Mouse (Mus musculus) liver, embryonic 16.5 days (tissue): ENCODE data around the gene Ago4. TPM values are rescaled to one million over a fixed set of nuclear protein-coding genes. Genes with fewer than 3 reads are reported as not detected.
"Not testable (repeated sequence)": the region's sequence is repeated elsewhere in the genome, so short reads cannot be mapped to it uniquely, and the experiment has no call there.

Source experiments
- ATAC-seq: fragments of 200-750 bp; cut with Nextera tagmentation; 2 replicates; pipeline ENCODE4 v1.8.0; 2017; ENCODE audit warnings: low read depth, mild to moderate bottlenecking, moderate number of reproducible peaks, moderate library complexity
- H3K27ac ChIP-seq: fragments of 300-500 bp; sonication (generic); 2 replicates; pipeline ENCODE4 v1.5.1; 2014; ENCODE audit warnings: mild to moderate bottlenecking, low read length
- H3K27me3 ChIP-seq: fragments of 300-500 bp; sonication (generic); 2 replicates; pipeline ENCODE4 v1.6.1; 2014; ENCODE audit warnings: low read depth, low read length, mixed read lengths; ENCODE audit not compliant: control insufficient read depth, insufficient read depth
- H3K36me3 ChIP-seq: fragments of 300-500 bp; sonication (generic); 2 replicates; pipeline ENCODE4 v1.6.1; 2014; ENCODE audit warnings: mild to moderate bottlenecking; ENCODE audit not compliant: control insufficient read depth, insufficient read depth
- H3K4me1 ChIP-seq: fragments of 300-500 bp; sonication (generic); 2 replicates; pipeline ENCODE4 v1.6.1; 2014; ENCODE audit warnings: low read depth, low read length, mixed read lengths; ENCODE audit not compliant: control insufficient read depth
- H3K4me2 ChIP-seq: fragments of 300-500 bp; sonication (generic); 2 replicates; pipeline ENCODE4 v1.6.1; 2014; ENCODE audit warnings: low read depth, low read length, mixed read lengths
- H3K4me3 ChIP-seq: fragments of 300-500 bp; sonication (generic); 2 replicates; pipeline ENCODE4 v1.5.1; 2014; ENCODE audit warnings: low read depth, mild to moderate bottlenecking, low read length
- H3K9ac ChIP-seq: fragments of 300-500 bp; sonication (generic); 2 replicates; pipeline ENCODE4 v1.6.1; 2014; ENCODE audit warnings: low read depth, low read length
- H3K9me3 ChIP-seq: fragments of 300-500 bp; sonication (generic); replicated peaks from 2 replicates; pipeline ENCODE4 v1.6.1; 2016; ENCODE audit warnings: low read length; ENCODE audit not compliant: control insufficient read depth
- WGBS: fragments of 180-500 bp; shearing (Covaris S2); extraction: QIAGEN DNeasy Blood & Tissue Kit; methylation state at CpG from one replicate; pipeline ENCODE4 v1.1.7; 2014; ENCODE audit not compliant: insufficient replicate concordance; 5-methylcytosine and 5-hydroxymethylcytosine counted together
- polyA plus RNA-seq: library from polyadenylated mRNA; unstranded; fragments of >200 nt; fragmentation: Nextera tagmentation; extraction: Ambion mirVana; gene quantifications from 2 replicates; pipeline ENCODE4 v1.2.1, GENCODE M21; 2015

Gene Ago4
- polyA plus RNA-seq, 1 experiment from 2014 or later: 0.22 TPM

- no peak overlapping the region for H3K9ac ChIP-seq
- no peak overlapping the region for H3K4me2 ChIP-seq
- no peaks in the 10 kb centered on the region; the same call in 1 of the 2 replicates for H3K4me1 ChIP-seq
- no peaks in the 10 kb centered on the region for H3K36me3 ChIP-seq
- peak; percentile 24; the same call in 1 of the 2 replicates for ATAC-seq
- H3K4me3 ChIP-seq: no peak overlapping the region
- H3K27ac ChIP-seq: peak overlapping the region; percentile 16; the same call in 1 of the 2 replicates
- WGBS: 21% methylated on average over 5 of the region's 5 CpGs
- peaks cover 26% of the 10 kb centered on the region for H3K27me3 ChIP-seq
- no peaks in the 10 kb centered on the region for H3K9me3 ChIP-seq
These were observed 3.6 kb upstream of the Ago4 start for GRCm38 (mm10) chr4:126536865-126537264.

DNA sequence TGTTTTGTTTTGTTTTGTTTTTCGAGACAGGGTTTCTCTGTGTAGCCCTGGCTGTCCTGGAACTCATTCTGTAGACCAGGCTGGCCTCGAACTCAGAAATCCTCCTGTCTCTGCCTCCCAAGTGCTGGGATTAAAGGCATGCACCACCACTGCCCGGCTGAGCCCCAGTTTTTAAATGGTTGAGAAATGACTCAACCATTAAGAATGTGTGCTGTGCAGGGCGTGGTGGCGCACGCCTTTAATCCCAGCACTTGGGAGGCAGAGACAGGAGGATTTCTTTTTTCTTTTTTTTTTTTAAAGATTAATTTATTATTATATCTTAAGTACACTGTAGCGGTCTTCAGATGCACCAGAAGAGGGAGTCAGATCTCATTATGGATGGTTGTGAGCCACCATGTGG, 2.4 kb upstream of the Ago4 start:
- H3K27me3 ChIP-seq: peaks cover 26% of the 10 kb centered on the region
- H3K9me3 ChIP-seq, H3K4me3 ChIP-seq, ATAC-seq, H3K4me1 ChIP-seq, H3K27ac ChIP-seq, H3K9ac ChIP-seq, H3K4me2 ChIP-seq, H3K36me3 ChIP-seq: not testable (repeated sequence)
- 71% methylated on average over 7 of the region's 7 CpGs for WGBS

GRCm38 (mm10) chr4:126533729-126534070, 428 bp upstream of the Ago4 start:
- peaks cover 26% of the 10 kb centered on the region for H3K27me3 ChIP-seq
- peak overlapping the region; percentile 61 for H3K9ac ChIP-seq
- ATAC-seq: no peak
- no peaks in the 10 kb centered on the region for H3K36me3 ChIP-seq
- no peaks in the 10 kb centered on the region; the same call in 1 of the 2 replicates for H3K4me1 ChIP-seq
- peak overlapping the region; percentile 70 for H3K4me2 ChIP-seq
- no peaks in the 10 kb centered on the region for H3K9me3 ChIP-seq
- WGBS: 18% methylated on average over 7 of the region's 7 CpGs
- H3K27ac ChIP-seq: no peak overlapping the region
- H3K4me3 ChIP-seq: peak overlapping the region; percentile 70

- H3K4me2 ChIP-seq: peak overlapping the region; percentile 70
- no peak overlapping the region for H3K4me3 ChIP-seq
- no peak overlapping the region for H3K9ac ChIP-seq
- ATAC-seq: no peak
- H3K27me3 ChIP-seq: peaks cover 26% of the 10 kb centered on the region
- no peaks in the 10 kb centered on the region for H3K36me3 ChIP-seq
- H3K27ac ChIP-seq: no peak overlapping the region
- 45% methylated on average over 5 of the region's 5 CpGs for WGBS
- H3K9me3 ChIP-seq: no peaks in the 10 kb centered on the region
- H3K4me1 ChIP-seq: no peaks in the 10 kb centered on the region; the same call in 1 of the 2 replicates
These were observed 980 bp downstream of the Ago4 start for GRCm38 (mm10) chr4:126532292-126532691.

DNA sequence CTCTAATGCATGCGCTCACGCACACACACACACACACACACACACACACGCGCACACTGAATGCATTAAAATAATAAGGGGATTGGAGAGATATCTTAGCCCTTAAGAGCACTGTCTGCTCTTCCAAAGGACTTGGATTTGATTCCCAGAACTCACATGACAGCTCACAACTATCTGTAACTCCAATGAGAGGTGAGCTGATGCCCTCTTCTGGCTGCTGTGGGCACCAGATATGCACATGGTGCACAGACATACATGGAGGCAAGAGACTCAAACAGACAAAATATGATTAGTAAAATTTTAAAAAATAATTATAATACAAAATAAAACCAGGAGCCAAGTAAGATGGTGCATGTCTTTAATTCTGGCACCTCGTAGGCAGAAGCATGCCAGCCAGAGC, 6.4 kb downstream of the Ago4 start:
- no peak overlapping the region for H3K4me2 ChIP-seq
- no peaks in the 10 kb centered on the region for H3K9me3 ChIP-seq
- no peak overlapping the region for H3K9ac ChIP-seq
- no peaks in the 10 kb centered on the region for H3K27me3 ChIP-seq
- no peaks in the 10 kb centered on the region for H3K36me3 ChIP-seq
- H3K27ac ChIP-seq: no peak overlapping the region
- H3K4me1 ChIP-seq: no peaks in the 10 kb centered on the region
- no peak overlapping the region for H3K4me3 ChIP-seq
- no peak for ATAC-seq
- WGBS: 73% methylated on average over 5 of the region's 5 CpGs

DNA sequence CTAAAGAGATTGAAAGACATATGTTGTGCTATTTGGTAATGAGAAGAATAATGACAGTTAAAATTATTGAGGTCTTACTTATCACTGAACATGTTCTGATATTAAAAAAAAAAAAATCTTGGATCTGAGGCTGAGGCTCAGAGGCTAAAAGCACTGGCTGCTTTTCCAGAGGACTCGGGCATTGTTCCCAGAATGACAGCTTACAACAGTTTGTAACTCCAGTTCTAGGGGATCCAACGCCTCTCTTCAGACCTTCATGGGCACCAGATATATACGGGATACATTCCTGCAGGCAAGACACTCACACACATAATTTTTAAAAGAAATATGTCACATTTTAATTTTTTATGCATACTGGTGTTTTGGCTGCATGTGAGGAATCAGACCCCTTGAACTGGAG, 7.1 kb downstream of the Ago4 start:
- H3K4me1 ChIP-seq: no peaks in the 10 kb centered on the region
- WGBS: 72% methylated on average over 3 of the region's 3 CpGs

GRCm38 (mm10) chr4:126512308-126513066, 20.8 kb downstream of the Ago4 start:
- Histone ChIP-seq H3K4me2 (no peak overlapping the region), H3K36me3 (no peaks in the 10 kb centered on the region), H3K4me1 (no peaks in the 10 kb centered on the region), H3K27ac (no peak overlapping the region), H3K27me3 (no peaks in the 10 kb centered on the region), H3K9ac (no peak overlapping the region), H3K4me3 (no peak overlapping the region), H3K9me3 (no peaks in the 10 kb centered on the region)
- no peak for ATAC-seq
- 59% methylated on average over 6 of the region's 6 CpGs for WGBS

More for the DNA sequence above, 7.1 kb downstream of the Ago4 start:
- Histone ChIP-seq H3K9ac (no peak overlapping the region), H3K9me3 (no peaks in the 10 kb centered on the region), H3K4me2 (no peak overlapping the region), H3K27ac (no peak overlapping the region), H3K27me3 (no peaks in the 10 kb centered on the region), H3K4me3 (no peak overlapping the region), H3K36me3 (no peaks in the 10 kb centered on the region)
- ATAC-seq: no peak

GRCm38 (mm10) chr4:126511013-126511412, 22.3 kb downstream of the Ago4 start:
- no peak for ATAC-seq
- no peaks in the 10 kb centered on the region for H3K27me3 ChIP-seq
- H3K9me3 ChIP-seq: no peaks in the 10 kb centered on the region
- H3K36me3 ChIP-seq: no peaks in the 10 kb centered on the region
- no peak overlapping the region for H3K27ac ChIP-seq
- H3K4me2 ChIP-seq: no peak overlapping the region
- H3K4me3 ChIP-seq: no peak overlapping the region
- H3K9ac ChIP-seq: no peak overlapping the region
- WGBS: 66% methylated on average over 5 of the region's 5 CpGs
- no peaks in the 10 kb centered on the region for H3K4me1 ChIP-seq

DNA sequence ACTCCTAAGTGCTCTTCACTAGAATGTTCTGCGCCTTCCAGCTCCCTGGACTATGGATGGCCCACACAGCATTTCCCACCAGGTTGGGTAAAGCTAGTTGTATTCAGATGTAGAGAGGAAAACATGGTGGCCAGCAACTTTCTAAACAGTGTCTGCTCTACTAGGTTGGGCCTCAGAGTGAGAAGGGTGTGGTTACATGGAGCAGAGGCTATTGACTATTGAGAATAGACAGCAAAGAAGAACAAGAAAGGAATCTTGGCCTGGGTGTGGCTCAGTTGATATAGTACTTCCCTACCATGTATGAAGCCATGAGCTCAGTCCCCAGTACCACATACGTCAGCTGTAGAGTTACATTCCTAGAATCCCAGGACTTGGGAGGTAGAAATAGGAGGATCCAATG, 24.2 kb downstream of the Ago4 start:
- no peak overlapping the region for H3K27ac ChIP-seq
- no peak overlapping the region for H3K4me2 ChIP-seq
- H3K36me3 ChIP-seq: no peaks in the 10 kb centered on the region
- ATAC-seq: no peak
- no peak overlapping the region for H3K4me3 ChIP-seq
- H3K27me3 ChIP-seq: no peaks in the 10 kb centered on the region
- no peaks in the 10 kb centered on the region for H3K9me3 ChIP-seq
- no peaks in the 10 kb centered on the region for H3K4me1 ChIP-seq
- no peak overlapping the region for H3K9ac ChIP-seq
- WGBS: 73% methylated on average over 2 of the region's 2 CpGs
